Mouse (Mus musculus): ENCODE results near the gene Nab2. TPM values are rescaled to one million over a fixed set of nuclear protein-coding genes. Genes with fewer than 3 reads are reported as not detected.
"Not testable (repeated sequence)": the region's sequence is repeated elsewhere in the genome, so short reads cannot be mapped to it uniquely, and the experiment has no call there.

The Nab2 gene
- polyA plus RNA-seq, 1 experiment from 2014 or later, result 10.1 TPM

GRCm38 (mm10) chr10:127658076-127658475 is 10.3 kb downstream of the Nab2 start:
- Histone ChIP-seq H3K4me1 (ENCODE audit: control insufficient read depth, insufficient read depth, low read length) (peaks cover 27% of the 10 kb centered on the region), H3K4me2 (ENCODE audit: low read depth, low read length) (no peak overlapping the region), H3K36me3 (ENCODE audit: control insufficient read depth, insufficient read depth, low read length) (peaks cover 13% of the 10 kb centered on the region; the same call in 1 of the 2 replicates), H3K9ac (ENCODE audit: low read length) (peak overlapping the region; percentile 2; the same call in 1 of the 2 replicates), H3K4me3 (replicated peaks; ENCODE audit: low read length) (no peak overlapping the region), H3K27ac (ENCODE audit: low read length) (no peak overlapping the region), H3K27me3 (ENCODE audit: control insufficient read depth, insufficient read depth, low read length) (no peaks in the 10 kb centered on the region), H3K9me3 (replicated peaks; ENCODE audit: control insufficient read depth, low read length) (no peaks in the 10 kb centered on the region)
- ATAC-seq (ENCODE audit: insufficient read depth, low FRiP score), result no peak; the same call in 1 of the 2 replicates
- WGBS, result 17% methylated on average over 6 of the region's 6 CpGs

DNA sequence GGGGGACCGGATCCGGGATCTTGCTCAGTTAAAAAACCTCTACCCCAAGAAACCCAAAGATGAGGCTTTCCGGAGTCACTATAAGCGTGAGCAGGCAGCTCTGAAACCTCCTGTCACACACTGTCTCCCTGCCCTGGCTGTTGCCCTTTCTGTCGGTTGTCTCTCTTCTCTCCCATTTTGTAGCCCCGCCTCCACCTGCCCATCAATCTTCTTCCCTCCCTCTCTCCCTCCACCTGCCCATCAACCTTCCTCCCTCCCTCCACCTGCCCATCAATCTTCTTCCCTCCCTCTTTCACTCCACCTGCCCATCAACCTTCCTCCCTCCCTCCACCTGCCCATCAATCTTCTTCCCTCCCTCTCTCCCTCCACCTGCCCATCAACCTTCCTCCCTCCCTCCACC is 10.8 kb downstream of the Nab2 start:
- H3K9me3 ChIP-seq (replicated peaks; ENCODE audit: control insufficient read depth, low read length); H3K27ac ChIP-seq (ENCODE audit: low read length); H3K4me2 ChIP-seq (ENCODE audit: low read depth, low read length); H3K27me3 ChIP-seq (ENCODE audit: control insufficient read depth, insufficient read depth, low read length); H3K4me3 ChIP-seq (replicated peaks; ENCODE audit: low read length); ATAC-seq (ENCODE audit: insufficient read depth, low FRiP score); H3K9ac ChIP-seq (ENCODE audit: low read length): not testable (repeated sequence)
- Histone ChIP-seq H3K36me3 (ENCODE audit: control insufficient read depth, insufficient read depth, low read length) (peaks cover 13% of the 10 kb centered on the region; the same call in 1 of the 2 replicates), H3K4me1 (ENCODE audit: control insufficient read depth, insufficient read depth, low read length) (peaks cover 22% of the 10 kb centered on the region)
- WGBS, result 56% methylated on average over 6 of the region's 6 CpGs

DNA sequence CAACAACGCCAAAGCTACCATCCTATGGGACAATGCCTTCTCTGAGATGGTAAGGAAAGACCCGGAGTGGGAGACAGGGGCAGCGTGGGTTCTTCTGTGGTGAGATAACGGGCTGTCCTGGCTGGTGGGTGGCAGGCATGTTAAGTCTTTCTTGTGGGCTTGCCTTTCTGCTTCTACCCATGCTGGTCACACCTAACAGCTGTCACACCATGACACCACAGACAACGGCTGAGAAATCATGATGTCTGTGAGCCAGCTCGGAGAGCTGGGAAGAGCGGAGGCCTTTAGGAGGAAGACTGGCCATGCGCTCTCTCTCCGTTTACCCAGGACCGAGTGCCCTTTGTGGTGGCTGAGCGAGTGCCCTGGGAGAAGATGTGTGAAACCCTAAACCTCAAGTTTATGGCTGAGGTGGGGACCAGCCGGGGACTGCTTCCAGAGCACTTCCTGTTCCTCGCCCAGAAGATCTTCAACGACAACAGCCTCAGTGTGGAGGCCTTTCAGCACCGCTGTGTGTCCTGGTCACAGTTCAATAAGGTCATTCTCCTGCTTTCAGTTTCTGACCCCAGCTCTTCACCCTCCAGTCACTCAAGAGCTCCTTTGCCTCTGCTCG is 13.3 kb downstream of the Nab2 start:
- peaks cover 18% of the 10 kb centered on the region; the same call in 1 of the 2 replicates for H3K36me3 ChIP-seq (ENCODE audit: control insufficient read depth, insufficient read depth, low read length)
- H3K27ac ChIP-seq (ENCODE audit: low read length), result no peak overlapping the region

DNA sequence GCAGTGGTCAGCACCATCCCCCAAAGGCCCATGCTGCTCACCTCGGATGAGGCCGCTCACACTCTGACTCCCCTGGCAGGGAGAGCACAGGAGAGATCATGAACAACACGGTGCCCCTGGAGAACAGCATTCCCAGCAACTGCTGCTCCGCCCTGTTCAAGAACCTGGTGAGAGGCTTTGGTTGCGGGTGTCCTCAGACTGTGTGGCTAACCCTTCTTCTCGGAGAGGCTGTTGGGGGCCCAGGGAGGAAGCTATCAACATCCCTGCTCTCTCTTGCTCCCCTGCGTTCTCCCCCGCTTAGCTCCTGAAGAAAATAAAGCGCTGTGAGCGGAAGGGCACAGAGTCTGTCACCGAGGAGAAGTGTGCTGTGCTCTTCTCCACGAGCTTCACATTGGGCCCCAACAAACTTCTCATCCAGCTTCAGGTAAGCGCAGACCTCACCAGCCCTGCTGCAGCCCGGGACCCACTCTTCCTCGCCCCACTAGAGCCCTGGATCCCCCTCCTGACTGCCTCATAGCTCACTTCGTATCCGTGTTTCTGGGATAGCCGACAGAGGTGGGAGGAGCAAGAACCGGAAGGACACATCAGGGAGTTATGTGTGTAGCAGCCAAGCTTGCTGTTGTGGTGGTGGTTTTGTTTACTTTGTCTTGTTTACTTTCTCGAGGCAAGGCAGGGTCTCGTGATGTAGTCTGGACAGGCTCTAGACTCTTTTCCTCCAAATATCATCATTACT is 15.3 kb downstream of the Nab2 start:
- no peak overlapping the region; the same call in 1 of the 2 replicates for H3K4me3 ChIP-seq (replicated peaks; ENCODE audit: low read length)
- no peak for ATAC-seq (ENCODE audit: insufficient read depth, low FRiP score)
- peak overlapping the region; percentile 13; the same call in 1 of the 2 replicates for H3K4me2 ChIP-seq (ENCODE audit: low read depth, low read length)
- 42% methylated on average over 21 of the region's 21 CpGs for WGBS
- no peaks in the 10 kb centered on the region for H3K9me3 ChIP-seq (replicated peaks; ENCODE audit: control insufficient read depth, low read length)
- H3K27ac ChIP-seq (ENCODE audit: low read length), result peak overlapping the region; percentile 25; the same call in 1 of the 2 replicates
- peak overlapping the region; percentile 19 for H3K9ac ChIP-seq (ENCODE audit: low read length)
- peaks cover 21% of the 10 kb centered on the region; the same call in 1 of the 2 replicates for H3K36me3 ChIP-seq (ENCODE audit: control insufficient read depth, insufficient read depth, low read length)
- no peaks in the 10 kb centered on the region for H3K4me1 ChIP-seq (ENCODE audit: control insufficient read depth, insufficient read depth, low read length)
- H3K27me3 ChIP-seq (ENCODE audit: control insufficient read depth, insufficient read depth, low read length), result no peaks in the 10 kb centered on the region

More for the DNA sequence above, 13.3 kb downstream of the Nab2 start:
- WGBS, result 76% methylated on average over 16 of the region's 16 CpGs
- H3K4me3 ChIP-seq (replicated peaks; ENCODE audit: low read length), result no peak overlapping the region
- no peak overlapping the region for H3K9ac ChIP-seq (ENCODE audit: low read length)
- ATAC-seq (ENCODE audit: insufficient read depth, low FRiP score), result no peak
- no peak overlapping the region for H3K4me2 ChIP-seq (ENCODE audit: low read depth, low read length)
- no peaks in the 10 kb centered on the region for H3K27me3 ChIP-seq (ENCODE audit: control insufficient read depth, insufficient read depth, low read length)
- H3K9me3 ChIP-seq (replicated peaks; ENCODE audit: control insufficient read depth, low read length), result no peaks in the 10 kb centered on the region
- 0 out of 2 replicates have a peak, but pooled peaks cover 4% of the 10 kb centered on the region for H3K4me1 ChIP-seq (ENCODE audit: control insufficient read depth, insufficient read depth, low read length)

DNA sequence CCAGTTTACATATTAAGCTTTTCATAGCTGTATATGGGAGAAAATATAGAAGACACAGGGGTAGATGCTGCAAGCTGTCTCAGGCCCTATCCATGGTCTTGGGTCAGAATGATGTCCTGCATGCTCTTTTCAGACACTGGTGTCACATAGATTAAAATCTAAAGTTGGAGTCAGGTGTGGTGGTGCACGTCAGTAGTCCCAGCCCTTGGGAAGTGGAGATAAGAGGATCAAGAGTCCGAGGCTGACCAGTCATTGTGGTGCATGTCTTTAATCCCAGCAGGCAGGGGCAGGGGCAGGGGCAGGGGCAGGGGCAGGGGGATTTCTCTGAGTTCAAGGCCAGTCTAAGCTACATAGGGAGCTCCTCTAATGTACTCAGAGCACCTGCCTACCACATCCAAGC is 22.6 kb downstream of the Nab2 start:
- WGBS, result 70% methylated on average over 2 of the region's 2 CpGs
- Histone ChIP-seq H3K27me3 (ENCODE audit: control insufficient read depth, insufficient read depth, low read length) (no peaks in the 10 kb centered on the region), H3K27ac (ENCODE audit: low read length) (no peak overlapping the region), H3K4me1 (ENCODE audit: control insufficient read depth, insufficient read depth, low read length) (peaks cover 16% of the 10 kb centered on the region), H3K9ac (ENCODE audit: low read length) (no peak overlapping the region), H3K4me3 (replicated peaks; ENCODE audit: low read length) (no peak overlapping the region), H3K4me2 (ENCODE audit: low read depth, low read length) (no peak overlapping the region), H3K36me3 (ENCODE audit: control insufficient read depth, insufficient read depth, low read length) (0 out of 2 replicates have a peak, but pooled peaks cover 3% of the 10 kb centered on the region), H3K9me3 (replicated peaks; ENCODE audit: control insufficient read depth, low read length) (no peaks in the 10 kb centered on the region)
- ATAC-seq (ENCODE audit: insufficient read depth, low FRiP score), result no peak

GRCm38 (mm10) chr10:127643553-127644238 is 24.7 kb downstream of the Nab2 start:
- Histone ChIP-seq H3K36me3 (ENCODE audit: control insufficient read depth, insufficient read depth, low read length) (no peaks in the 10 kb centered on the region), H3K27me3 (ENCODE audit: control insufficient read depth, insufficient read depth, low read length) (no peaks in the 10 kb centered on the region), H3K9me3 (replicated peaks; ENCODE audit: control insufficient read depth, low read length) (no peaks in the 10 kb centered on the region), H3K4me3 (replicated peaks; ENCODE audit: low read length) (peak overlapping the region; percentile 63), H3K9ac (ENCODE audit: low read length) (peak overlapping the region; percentile 86), H3K4me2 (ENCODE audit: low read depth, low read length) (peak overlapping the region; percentile 70), H3K27ac (ENCODE audit: low read length) (peak overlapping the region; percentile 98), H3K4me1 (ENCODE audit: control insufficient read depth, insufficient read depth, low read length) (peaks cover 16% of the 10 kb centered on the region)
- WGBS, result under 1% methylated on average over 25 of the region's 25 CpGs
- ATAC-seq (ENCODE audit: insufficient read depth, low FRiP score), result peak; percentile 56

DNA sequence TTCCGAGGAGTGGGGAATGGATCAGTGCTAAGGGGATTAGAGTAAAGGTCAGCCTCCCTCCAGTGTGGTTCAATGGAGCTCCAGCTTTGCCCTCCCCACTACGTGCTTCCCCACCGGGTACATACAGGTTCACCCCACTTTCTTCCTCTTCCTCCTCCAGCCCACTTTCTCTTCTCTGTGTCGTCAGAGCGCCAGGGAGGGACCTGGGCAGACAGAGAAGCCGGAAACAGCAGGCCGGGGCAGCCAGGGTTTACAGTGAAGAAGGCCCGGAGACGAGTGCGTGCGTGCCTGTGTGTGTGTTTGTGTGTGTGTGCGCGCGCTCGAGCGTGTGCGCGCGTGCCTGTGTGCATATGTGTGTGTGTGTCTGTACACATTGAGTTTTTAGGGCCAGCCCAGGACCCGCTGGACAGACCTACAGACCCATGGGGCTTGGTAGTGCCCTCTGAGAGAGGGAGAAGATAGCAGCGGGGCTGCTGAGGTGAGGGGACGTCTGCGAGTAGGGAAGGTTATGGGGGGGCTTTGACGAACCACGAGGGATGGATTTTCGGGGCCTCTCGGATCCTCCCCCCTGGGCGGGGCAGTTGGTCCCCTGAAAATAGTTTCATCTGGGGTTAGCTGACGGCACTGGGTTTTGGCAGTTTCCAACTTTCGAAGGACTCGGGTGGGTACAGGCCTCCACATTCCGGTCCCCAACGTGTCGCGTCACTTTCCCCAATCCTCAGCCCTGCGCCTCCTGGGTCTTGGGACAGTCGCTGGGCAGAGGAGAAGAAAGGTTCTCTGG is 25.4 kb downstream of the Nab2 start, which contains the start of gene Stat6:
Stat6 (plus strand) TSS at position 215 of the 781 bp plus-strand sequence.
- H3K27me3 ChIP-seq (ENCODE audit: control insufficient read depth, insufficient read depth, low read length), result no peaks in the 10 kb centered on the region
- peak within 1 kb of the TSS; percentile 86 for H3K9ac ChIP-seq (ENCODE audit: low read length)
- H3K4me3 ChIP-seq (replicated peaks; ENCODE audit: low read length), result peak within 1 kb of the TSS; percentile 63
- peak within 1 kb of the TSS; percentile 98 for H3K27ac ChIP-seq (ENCODE audit: low read length)
- H3K36me3 ChIP-seq (ENCODE audit: control insufficient read depth, insufficient read depth, low read length), result no peaks in the 10 kb centered on the region
- ATAC-seq (ENCODE audit: insufficient read depth, low FRiP score), result peak; percentile 64
- H3K4me2 ChIP-seq (ENCODE audit: low read depth, low read length), result peak within 1 kb of the TSS; percentile 70
- WGBS, result 4% methylated on average over 37 of the region's 37 CpGs
- H3K9me3 ChIP-seq (replicated peaks; ENCODE audit: control insufficient read depth, low read length), result no peaks in the 10 kb centered on the region
- H3K4me1 ChIP-seq (ENCODE audit: control insufficient read depth, insufficient read depth, low read length), result peaks cover 16% of the 10 kb centered on the region

- Histone ChIP-seq H3K4me3 (replicated peaks; ENCODE audit: low read length) (peak overlapping the region; percentile 63), H3K9me3 (replicated peaks; ENCODE audit: control insufficient read depth, low read length) (no peaks in the 10 kb centered on the region), H3K4me1 (ENCODE audit: control insufficient read depth, insufficient read depth, low read length) (peaks cover 16% of the 10 kb centered on the region), H3K4me2 (ENCODE audit: low read depth, low read length) (peak overlapping the region; percentile 70), H3K9ac (ENCODE audit: low read length) (peak overlapping the region; percentile 86), H3K36me3 (ENCODE audit: control insufficient read depth, insufficient read depth, low read length) (no peaks in the 10 kb centered on the region), H3K27ac (ENCODE audit: low read length) (peak overlapping the region; percentile 98), H3K27me3 (ENCODE audit: control insufficient read depth, insufficient read depth, low read length) (no peaks in the 10 kb centered on the region)
- 9% methylated on average over 19 of the region's 19 CpGs for WGBS
- ATAC-seq (ENCODE audit: insufficient read depth, low FRiP score), result peak; percentile 70
Measured at GRCm38 (mm10) chr10:127641861-127642771, 26.3 kb downstream of the Nab2 start.

Measured in stomach, embryonic 16.5 days (tissue).